Comparison of ENCODE assay signal across 10 mouse cellular contexts in genomic region chr8:122194396-122194795, GRCm38 (mm10).
DNase-seq lines count a peak whose midpoint lies in the region; ATAC-seq and TF ChIP-seq lines count a peak whose summit lies in the region.
"Had no signal": no experiment of that assay in that cellular context is flagged by ENCODE, and none has a peak within 500 bp of the region (broad histone marks: within the 10 kb centered on the region; RNA-seq: fewer than 3 reads in every experiment).

No protein-coding gene starts in this region.

- no peak for TF ChIP-seq CTCF in lung, postnatal 0 days (IDR thresholded peaks at IDR 0.05)
- no peak for TF ChIP-seq CTCF in thymus, adult 2 months (IDR thresholded peaks at IDR 0.05; ENCODE audit: borderline replicate concordance, control insufficient read depth, extremely low read depth, insufficient read depth, low read length, poor library complexity)

- no peak for ATAC-seq in midbrain, embryonic 14.5 days (ENCODE audit: low FRiP score, low TSS enrichment)
- ATAC-seq in midbrain, embryonic 11.5 days (ENCODE audit: low FRiP score): no peak
- peak; percentile 51 for ATAC-seq in lung, postnatal 0 days

- H3K4me3 ChIP-seq in midbrain, embryonic 14.5 days (replicated peaks; ENCODE audit: low read depth, low read length): no peak overlapping the region
- H3K4me3 ChIP-seq in midbrain, embryonic 11.5 days (ENCODE audit: low read depth, low read length): no peak overlapping the region
- no peak overlapping the region for H3K4me3 ChIP-seq in lung, postnatal 0 days (ENCODE audit: low read depth, low read length)
- no peak overlapping the region for H3K4me3 ChIP-seq in thymus, adult 2 months (ENCODE audit: control insufficient read depth, insufficient read depth, low read length)
- H3K4me3 ChIP-seq: heart, embryonic 13.5 days; liver, embryonic 15.5 days had no signal

- no peaks in the 10 kb centered on the region for H3K9me3 ChIP-seq in midbrain, embryonic 14.5 days (ENCODE audit: control insufficient read depth, low read length)
- no peaks in the 10 kb centered on the region for H3K9me3 ChIP-seq in midbrain, embryonic 11.5 days (ENCODE audit: control insufficient read depth, low read length)
- H3K9me3 ChIP-seq in lung, postnatal 0 days (ENCODE audit: low read length): no peaks in the 10 kb centered on the region
- H3K9me3 ChIP-seq: heart, embryonic 13.5 days; liver, embryonic 15.5 days had no signal

- peak; percentile 65 for DNase-seq in adrenal gland, postnatal 10 days
- no peak for DNase-seq in adrenal gland, postnatal 4 days (ENCODE audit: low spot score in 2 of 2)
- peak; percentile 26 for DNase-seq in midbrain, embryonic 14.5 days
- no peak for DNase-seq in midbrain, embryonic 11.5 days (ENCODE audit: low spot score, missing footprints)
- DNase-seq in heart, postnatal 10 days: peak; percentile 82 to 83
- DNase-seq in lung, postnatal 0 days (ENCODE audit: low spot score): peak; percentile 38
- DNase-seq in thymus, adult 18-20 months: no peak
- no peak for DNase-seq in thymus, adult 2 months

- TF ChIP-seq POLR2A in thymus, adult 2 months (IDR thresholded peaks at IDR 0.05; ENCODE audit: control insufficient read depth, extremely low read depth, insufficient read depth, low read length, poor library complexity): no peak

- intact Hi-C loops in heart, postnatal 10 days (cut with DNase I): no loop called here

- no peak overlapping the region for H3K9ac ChIP-seq in midbrain, embryonic 14.5 days (replicated peaks; ENCODE audit: low read length)
- no peak overlapping the region for H3K9ac ChIP-seq in midbrain, embryonic 11.5 days (ENCODE audit: low read length)
- H3K9ac ChIP-seq in lung, postnatal 0 days (replicated peaks; ENCODE audit: low read depth): no peak overlapping the region
- H3K9ac ChIP-seq: heart, embryonic 13.5 days; liver, embryonic 15.5 days had no signal

- H3K4me2 ChIP-seq in midbrain, embryonic 14.5 days (ENCODE audit: low read length): no peak overlapping the region
- no peak overlapping the region for H3K4me2 ChIP-seq in midbrain, embryonic 11.5 days
- no peak overlapping the region for H3K4me2 ChIP-seq in lung, postnatal 0 days (replicated peaks; ENCODE audit: low read depth, low read length)
- H3K4me2 ChIP-seq: heart, embryonic 13.5 days; liver, embryonic 15.5 days had no signal

- no peak overlapping the region for H3K27ac ChIP-seq in midbrain, embryonic 14.5 days (replicated peaks; ENCODE audit: low read depth, low read length)
- no peak overlapping the region for H3K27ac ChIP-seq in midbrain, embryonic 11.5 days (ENCODE audit: low read depth, low read length)
- no peak overlapping the region for H3K27ac ChIP-seq in lung, postnatal 0 days (ENCODE audit: low read length)
- H3K27ac ChIP-seq in thymus, adult 2 months (ENCODE audit: control insufficient read depth, insufficient read depth, low read length): no peak overlapping the region
- H3K27ac ChIP-seq: heart, embryonic 13.5 days; liver, embryonic 15.5 days had no signal

- H3K4me1 ChIP-seq in midbrain, embryonic 14.5 days (ENCODE audit: control insufficient read depth, insufficient read depth, low read length): no peaks in the 10 kb centered on the region
- H3K4me1 ChIP-seq in midbrain, embryonic 11.5 days (ENCODE audit: control insufficient read depth, insufficient read depth, low read length): no peaks in the 10 kb centered on the region
- no peaks in the 10 kb centered on the region for H3K4me1 ChIP-seq in lung, postnatal 0 days (ENCODE audit: insufficient read depth, low read depth, low read length)
- no peaks in the 10 kb centered on the region for H3K4me1 ChIP-seq in thymus, adult 2 months (replicated peaks; ENCODE audit: control insufficient read depth, insufficient read depth, low read length)
- H3K4me1 ChIP-seq: liver, embryonic 15.5 days had no signal

- TF ChIP-seq EP300 in lung, postnatal 0 days (IDR thresholded peaks at IDR 0.05): no peak

- 73% methylated on average over 8 of the region's 8 CpGs for WGBS in midbrain, embryonic 14.5 days
- WGBS in midbrain, embryonic 11.5 days: 81% methylated on average over 8 of the region's 8 CpGs
- WGBS in lung, postnatal 0 days: 46% methylated on average over 8 of the region's 8 CpGs
- 48% methylated on average over 8 of the region's 8 CpGs for WGBS in thymus, adult 2 months

- H3K27me3 ChIP-seq in midbrain, embryonic 14.5 days (ENCODE audit: control insufficient read depth, insufficient read depth, low read length): no peaks in the 10 kb centered on the region
- H3K27me3 ChIP-seq in midbrain, embryonic 11.5 days (ENCODE audit: control insufficient read depth, insufficient read depth, low read length): no peaks in the 10 kb centered on the region
- no peaks in the 10 kb centered on the region for H3K27me3 ChIP-seq in lung, postnatal 0 days (replicated peaks; ENCODE audit: insufficient read depth, low read length)
- H3K27me3 ChIP-seq in thymus, adult 2 months (ENCODE audit: control insufficient read depth, insufficient read depth, low read length): no peaks in the 10 kb centered on the region; the same call in 1 of the 2 replicates
- H3K27me3 ChIP-seq: liver, embryonic 15.5 days had no signal

- H3K36me3 ChIP-seq in midbrain, embryonic 14.5 days (ENCODE audit: control insufficient read depth, insufficient read depth, low read length): no peaks in the 10 kb centered on the region
- no peaks in the 10 kb centered on the region for H3K36me3 ChIP-seq in midbrain, embryonic 11.5 days (ENCODE audit: control insufficient read depth, insufficient read depth, low read length)
- H3K36me3 ChIP-seq in lung, postnatal 0 days (ENCODE audit: insufficient read depth, low read length): no peaks in the 10 kb centered on the region
- H3K36me3 ChIP-seq in thymus, adult 2 months (ENCODE audit: control insufficient read depth, insufficient read depth, low read length): no peaks in the 10 kb centered on the region
- H3K36me3 ChIP-seq: heart, embryonic 13.5 days; liver, embryonic 15.5 days had no signal

Comparison
In these comparisons a context has a peak if more than half of its experiments do, and no peak if none do; other contexts are left out.
1. DNase-seq: peak in adrenal gland, postnatal 10 days (single experiment), midbrain, embryonic 14.5 days (single experiment), heart, postnatal 10 days (2 of 2) and lung, postnatal 0 days (single experiment); none in adrenal gland, postnatal 4 days (0 of 2), midbrain, embryonic 11.5 days (single experiment), thymus, adult 18-20 months (0 of 2) and thymus, adult 2 months (single experiment).